Mouse (Mus musculus) stomach, embryonic 14.5 days (tissue): Measurements from ENCODE around the gene Ubqln4. TPM values are rescaled to one million over a fixed set of nuclear protein-coding genes. Genes with fewer than 3 reads are reported as not detected.

Experiments used
- ATAC-seq: fragments of 200-750 bp; cut with Nextera tagmentation; 2 replicates; pipeline ENCODE4 v1.8.0; 2017; ENCODE audit warnings: low read depth, moderate TSS enrichment; ENCODE audit not compliant: insufficient number of reproducible peaks, insufficient read depth, low FRiP score
- H3K27ac ChIP-seq: fragments of 300-500 bp; sonication (generic); 2 replicates; pipeline ENCODE4 v1.5.1; 2014; ENCODE audit warnings: mild to moderate bottlenecking, low read length, moderate library complexity, mixed read lengths
- H3K27me3 ChIP-seq: fragments of 300-500 bp; sonication (generic); 2 replicates; pipeline ENCODE4 v1.6.1; 2014; ENCODE audit warnings: low read length, control low read depth, mixed read lengths; ENCODE audit not compliant: control insufficient read depth, insufficient read depth
- H3K36me3 ChIP-seq: fragments of 300-500 bp; sonication (generic); 2 replicates; pipeline ENCODE4 v1.6.1; 2014; ENCODE audit warnings: mild to moderate bottlenecking, control low read depth, low read length, moderate library complexity, mixed read lengths; ENCODE audit not compliant: control insufficient read depth, insufficient read depth
- H3K4me1 ChIP-seq: fragments of 300-500 bp; sonication (generic); 2 replicates; pipeline ENCODE4 v1.6.1; 2014; ENCODE audit warnings: low read length, control low read depth, mixed read lengths; ENCODE audit not compliant: control insufficient read depth, insufficient read depth
- H3K4me2 ChIP-seq: fragments of 300-500 bp; sonication (generic); replicated peaks from 2 replicates; pipeline ENCODE4 v1.6.1; 2014; ENCODE audit warnings: low read depth, low read length, control low read depth
- H3K4me3 ChIP-seq: fragments of 300-500 bp; sonication (generic); 2 replicates; pipeline ENCODE4 v1.5.1; 2014; ENCODE audit warnings: low read depth, low read length, control low read depth
- H3K9ac ChIP-seq: fragments of 300-500 bp; sonication (generic); replicated peaks from 2 replicates; pipeline ENCODE4 v1.6.1; 2014; ENCODE audit warnings: low read depth, mild to moderate bottlenecking, control low read depth, low read length, moderate library complexity, mixed read lengths
- H3K9me3 ChIP-seq: fragments of 300-500 bp; sonication (generic); 2 replicates; pipeline ENCODE4 v1.6.1; 2016; ENCODE audit warnings: low read depth, low read length, control low read depth; ENCODE audit not compliant: control insufficient read depth
- WGBS: fragments of 180-500 bp; shearing (Covaris S2); extraction: QIAGEN DNeasy Blood & Tissue Kit; methylation state at CpG from one replicate; pipeline ENCODE4 v1.1.7; 2014; 5-methylcytosine and 5-hydroxymethylcytosine counted together
- polyA plus RNA-seq: library from polyadenylated mRNA; unstranded; fragments of >200 nt; fragmentation: Nextera tagmentation; extraction: Ambion mirVana; gene quantifications from 2 replicates; pipeline ENCODE4 v1.2.1, GENCODE M21; 2014

Ubqln4 gene
- polyA plus RNA-seq, 1 experiment from 2014 or later, result 48.4 TPM

- H3K9ac ChIP-seq, result no peak overlapping the region
- ATAC-seq, result no peak
- no peaks in the 10 kb centered on the region for H3K27me3 ChIP-seq
- no peaks in the 10 kb centered on the region for H3K4me1 ChIP-seq
- no peak overlapping the region for H3K27ac ChIP-seq
- no peak overlapping the region for H3K4me2 ChIP-seq
- WGBS, result 69% methylated on average over 4 of the region's 4 CpGs
- peaks cover 88% of the 10 kb centered on the region for H3K36me3 ChIP-seq
- H3K9me3 ChIP-seq, result no peaks in the 10 kb centered on the region
- no peak overlapping the region for H3K4me3 ChIP-seq
Measured at GRCm38 (mm10) chr3:88563442-88563841, 9.9 kb downstream of the Ubqln4 start.

- Histone ChIP-seq H3K36me3 (peaks cover 89% of the 10 kb centered on the region), H3K4me3 (no peak overlapping the region), H3K9ac (no peak overlapping the region), H3K9me3 (no peaks in the 10 kb centered on the region), H3K27ac (no peak overlapping the region), H3K4me1 (no peaks in the 10 kb centered on the region), H3K4me2 (no peak overlapping the region), H3K27me3 (no peaks in the 10 kb centered on the region)
- no peak for ATAC-seq
- WGBS, result 82% methylated on average over 7 of the region's 7 CpGs
Measured at GRCm38 (mm10) chr3:88563966-88564365, 10.4 kb downstream of the Ubqln4 start.

- no peak overlapping the region for H3K9ac ChIP-seq
- no peak for ATAC-seq
- H3K27me3 ChIP-seq, result no peaks in the 10 kb centered on the region
- 95% methylated on average over 3 of the region's 3 CpGs for WGBS
- no peak overlapping the region for H3K4me3 ChIP-seq
- no peaks in the 10 kb centered on the region for H3K9me3 ChIP-seq
- H3K4me1 ChIP-seq, result no peaks in the 10 kb centered on the region
- H3K4me2 ChIP-seq, result no peak overlapping the region
- peaks cover 77% of the 10 kb centered on the region for H3K36me3 ChIP-seq
- H3K27ac ChIP-seq, result no peak overlapping the region
Measured at GRCm38 (mm10) chr3:88566116-88566515, 12.6 kb downstream of the Ubqln4 start.

- Histone ChIP-seq H3K27ac (no peak overlapping the region), H3K4me2 (no peak overlapping the region), H3K27me3 (no peaks in the 10 kb centered on the region), H3K9ac (no peak overlapping the region), H3K4me1 (no peaks in the 10 kb centered on the region), H3K36me3 (peaks cover 74% of the 10 kb centered on the region), H3K4me3 (no peak overlapping the region), H3K9me3 (no peaks in the 10 kb centered on the region)
- ATAC-seq, result no peak
- 77% methylated on average over 4 of the region's 4 CpGs for WGBS
Measured at GRCm38 (mm10) chr3:88566536-88567061, 13.0 kb downstream of the Ubqln4 start.

- H3K9me3 ChIP-seq, result no peaks in the 10 kb centered on the region
- H3K4me2 ChIP-seq, result no peak overlapping the region
- H3K4me3 ChIP-seq, result no peak overlapping the region
- no peak overlapping the region for H3K9ac ChIP-seq
- ATAC-seq, result no peak
- peaks cover 62% of the 10 kb centered on the region for H3K36me3 ChIP-seq
- H3K27ac ChIP-seq, result no peak overlapping the region
- H3K4me1 ChIP-seq, result no peaks in the 10 kb centered on the region
- WGBS, result 90% methylated on average over 6 of the region's 6 CpGs
- H3K27me3 ChIP-seq, result no peaks in the 10 kb centered on the region
Measured at GRCm38 (mm10) chr3:88567892-88568291, 14.3 kb downstream of the Ubqln4 start.

GRCm38 (mm10) chr3:88568615-88569014 is 15.1 kb downstream of the Ubqln4 start:
- H3K27ac ChIP-seq, result no peak overlapping the region

GRCm38 (mm10) chr3:88569093-88569492 is 15.5 kb downstream of the Ubqln4 start:
- no peak for ATAC-seq

More at GRCm38 (mm10) chr3:88568615-88569014, 15.1 kb downstream of the Ubqln4 start:
- Histone ChIP-seq H3K36me3 (peaks cover 57% of the 10 kb centered on the region), H3K4me3 (no peak overlapping the region), H3K4me2 (no peak overlapping the region), H3K4me1 (no peaks in the 10 kb centered on the region), H3K9me3 (no peaks in the 10 kb centered on the region), H3K9ac (no peak overlapping the region), H3K27me3 (no peaks in the 10 kb centered on the region)
- 100% methylated on average over 2 of the region's 2 CpGs for WGBS
- ATAC-seq, result no peak

GRCm38 (mm10) chr3:88569694-88570093 is 16.1 kb downstream of the Ubqln4 start:
- 89% methylated on average over 5 of the region's 5 CpGs for WGBS
- no peak for ATAC-seq
- H3K36me3 ChIP-seq, result peaks cover 46% of the 10 kb centered on the region

More at GRCm38 (mm10) chr3:88569093-88569492, 15.5 kb downstream of the Ubqln4 start:
- H3K36me3 ChIP-seq, result peaks cover 52% of the 10 kb centered on the region
- no peak overlapping the region for H3K4me2 ChIP-seq
- H3K4me3 ChIP-seq, result no peak overlapping the region
- H3K4me1 ChIP-seq, result no peaks in the 10 kb centered on the region
- no peak overlapping the region for H3K9ac ChIP-seq
- no peak overlapping the region for H3K27ac ChIP-seq
- WGBS, result 95% methylated on average over 2 of the region's 2 CpGs
- H3K27me3 ChIP-seq, result no peaks in the 10 kb centered on the region
- H3K9me3 ChIP-seq, result no peaks in the 10 kb centered on the region

GRCm38 (mm10) chr3:88570341-88570740 is 16.8 kb downstream of the Ubqln4 start:
- no peak overlapping the region for H3K4me2 ChIP-seq
- H3K36me3 ChIP-seq, result peaks cover 40% of the 10 kb centered on the region
- H3K27me3 ChIP-seq, result no peaks in the 10 kb centered on the region
- H3K9ac ChIP-seq, result no peak overlapping the region
- H3K4me3 ChIP-seq, result no peak overlapping the region
- no peak for ATAC-seq
- no peaks in the 10 kb centered on the region for H3K9me3 ChIP-seq
- 94% methylated on average over 10 of the region's 10 CpGs for WGBS
- H3K27ac ChIP-seq, result no peak overlapping the region
- no peaks in the 10 kb centered on the region for H3K4me1 ChIP-seq

More at GRCm38 (mm10) chr3:88569694-88570093, 16.1 kb downstream of the Ubqln4 start:
- no peak overlapping the region for H3K9ac ChIP-seq
- no peak overlapping the region for H3K4me2 ChIP-seq
- H3K27me3 ChIP-seq, result no peaks in the 10 kb centered on the region
- H3K4me3 ChIP-seq, result no peak overlapping the region
- H3K4me1 ChIP-seq, result no peaks in the 10 kb centered on the region
- H3K9me3 ChIP-seq, result no peaks in the 10 kb centered on the region
- H3K27ac ChIP-seq, result no peak overlapping the region
